Mouse (Mus musculus): ENCODE data around the gene Kars. TPM values are rescaled to one million over a fixed set of nuclear protein-coding genes. Genes with fewer than 3 reads are reported as not detected.

Gene Kars
- 10 to 100 TPM; 81.5 to 87.8 TPM for total RNA-seq (2023)

GRCm38 (mm10) chr8:112010997-112011815 is at the start of gene Kars, which contains the start of gene Terf2ip:
TSS of gene Kars (minus strand) at chr8:112011323.
TSS of gene Terf2ip (plus strand) at chr8:112011398.

GRCm38 (mm10) chr8:112014936-112015335 is 3.8 kb upstream of the Kars start, which contains the start of gene Gm6793:
TSS of gene Gm6793 (minus strand) at chr8:112015036.

GRCm38 (mm10) chr8:111992013-111992702 is 19.0 kb downstream of the Kars start, which contains the start of gene Adat1:
TSS of gene Adat1 (minus strand) at chr8:111992302.

Other genes starting within 250 kb of the Kars start
- gene Cfdp1, start 157.0 kb downstream of the Kars start, total RNA-seq (2023), result 10 to 100 TPM; 44.7 to 49.1 TPM
- 1 to 10 TPM; 4.7 to 5.2 TPM for gene Tmem170, start 134.6 kb downstream of the Kars start, total RNA-seq (2023)
- not detected for gene Chst5, start 100.9 kb downstream of the Kars start, total RNA-seq (2023)
- gene Tmem231, start 77.4 kb downstream of the Kars start, total RNA-seq (2023), result 1 to 10 TPM; 2.4 to 4.5 TPM
- 100 to 1,000 TPM; 112 to 120 TPM for gene Gabarapl2, start 70.6 kb downstream of the Kars start, total RNA-seq (2023)
- gene Adat1, start 19.0 kb downstream of the Kars start, total RNA-seq (2023), result 1 to 10 TPM; 7.2 to 7.8 TPM
- 10 to 100 TPM; 15.7 to 17.5 TPM for gene Terf2ip, start 75 bp upstream of the Kars start, total RNA-seq (2023)
- not detected for gene Gm6793, start 3.7 kb upstream of the Kars start, total RNA-seq (2023)